Mouse (Mus musculus) ES-Bruce4 (cell line): ENCODE measurements around the gene Larp4b.

Experiments
- CTCF ChIP-seq: IDR thresholded peaks from one replicate; pipeline ENCODE4 v1.8.1; 2011; ENCODE audit warnings: low read depth, low read length
- POLR2A ChIP-seq: IDR thresholded peaks from one replicate; pipeline ENCODE4 v1.8.1; 2011; ENCODE audit warnings: low read length; ENCODE audit not compliant: insufficient read depth

DNA sequence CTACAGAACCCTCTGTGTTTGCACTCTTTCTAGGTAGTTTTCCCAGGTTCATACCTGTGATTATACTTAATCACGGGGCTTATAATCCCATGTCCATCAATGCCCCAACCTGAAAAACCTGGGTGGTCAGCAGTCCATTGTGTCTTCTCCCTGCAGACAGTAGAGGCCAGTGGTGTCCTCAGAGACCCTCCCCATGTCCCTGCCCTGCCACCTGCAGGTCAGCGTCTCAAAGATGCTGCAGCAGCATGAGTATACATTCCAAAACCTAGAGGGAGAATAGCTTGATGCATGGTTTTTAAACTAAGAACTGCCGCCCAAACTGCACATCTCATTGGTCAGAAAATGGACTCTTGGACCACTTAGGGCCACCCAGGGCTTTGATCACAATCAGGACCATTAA, 85.0 kb downstream of the Larp4b start:
- TF ChIP-seq POLR2A, result no peak
- TF ChIP-seq CTCF, result peak; percentile 69
